12 mouse cellular contexts compared by ENCODE assay signal in genomic region chr11:113087084-113087483, GRCm38 (mm10).
DNase-seq lines count a peak whose midpoint lies in the region; ATAC-seq lines count a peak whose summit lies in the region.
"Had no signal": no experiment of that assay in that cellular context is flagged by ENCODE, and none has a peak within 500 bp of the region (broad histone marks: within the 10 kb centered on the region; RNA-seq: fewer than 3 reads in every experiment).

No protein-coding gene starts in this region.

- H3K9me3 ChIP-seq in kidney, embryonic 14.5 days (ENCODE audit: control insufficient read depth, low read length), result no peaks in the 10 kb centered on the region
- H3K9me3 ChIP-seq in embryonic facial prominence, embryonic 10.5 days, result no peaks in the 10 kb centered on the region
- H3K9me3 ChIP-seq in lung, embryonic 16.5 days (ENCODE audit: control insufficient read depth, low read length), result no peaks in the 10 kb centered on the region

- H3K27ac ChIP-seq in kidney, embryonic 14.5 days (ENCODE audit: low read depth, low read length), result no peak overlapping the region
- peak overlapping the region; percentile 40; the same call in 1 of the 2 replicates for H3K27ac ChIP-seq in embryonic facial prominence, embryonic 10.5 days (replicated peaks)
- H3K27ac ChIP-seq in lung, embryonic 16.5 days (ENCODE audit: low read length), result peak overlapping the region; percentile 33

- H3K36me3 ChIP-seq in kidney, embryonic 14.5 days (ENCODE audit: control insufficient read depth, insufficient read depth, low read length), result no peaks in the 10 kb centered on the region
- no peaks in the 10 kb centered on the region for H3K36me3 ChIP-seq in embryonic facial prominence, embryonic 10.5 days (replicated peaks)
- H3K36me3 ChIP-seq in lung, embryonic 16.5 days (ENCODE audit: control insufficient read depth, insufficient read depth, low read length), result no peaks in the 10 kb centered on the region

- DNase-seq in embryo, embryonic 10.5 days (ENCODE audit: low spot score), result peak; percentile 22
- no peak for DNase-seq in embryo, embryonic 10 days (ENCODE audit: low spot score)
- no peak for DNase-seq in kidney, postnatal 4 days
- no peak for DNase-seq in embryonic facial prominence, embryonic 10.5 days (ENCODE audit: low spot score)
- DNase-seq in cerebellum, adult 9-10 months, result no peak
- DNase-seq in Muller cell, postnatal 12 days (ENCODE audit: inconsistent ontology term), result no peak
- DNase-seq: adrenal gland, postnatal 10 days; cerebellum, postnatal 25 days; kidney, adult 18-20 months; retina, postnatal 1 day had no signal

- ATAC-seq in kidney, embryonic 14.5 days (ENCODE audit: low FRiP score, low TSS enrichment), result no peak
- ATAC-seq in lung, embryonic 16.5 days (ENCODE audit: low read depth), result peak; percentile 36; the same call in 1 of the 2 replicates

- WGBS in kidney, embryonic 14.5 days, result 31% methylated on average over 9 of the region's 9 CpGs
- WGBS in embryonic facial prominence, embryonic 10.5 days, result 66% methylated on average over 9 of the region's 9 CpGs
- 19% methylated on average over 9 of the region's 9 CpGs for WGBS in lung, embryonic 16.5 days

- no peaks in the 10 kb centered on the region for H3K27me3 ChIP-seq in kidney, embryonic 14.5 days (ENCODE audit: control insufficient read depth, insufficient read depth, low read length)
- no peaks in the 10 kb centered on the region for H3K27me3 ChIP-seq in embryonic facial prominence, embryonic 10.5 days (replicated peaks; ENCODE audit: low read depth, poor library complexity, severe bottlenecking)
- H3K27me3 ChIP-seq in lung, embryonic 16.5 days (ENCODE audit: control insufficient read depth, insufficient read depth, low read depth, low read length), result no peaks in the 10 kb centered on the region

- peak overlapping the region; percentile 37; the same call in 1 of the 2 replicates for H3K9ac ChIP-seq in kidney, embryonic 14.5 days (ENCODE audit: low read depth, low read length)
- peak overlapping the region; percentile 47; the same call in 1 of the 2 replicates for H3K9ac ChIP-seq in lung, embryonic 16.5 days (ENCODE audit: low read length)

- H3K4me2 ChIP-seq in kidney, embryonic 14.5 days (replicated peaks; ENCODE audit: low read depth, low read length), result peak overlapping the region; percentile 21; the same call in 1 of the 2 replicates
- peak overlapping the region; percentile 45 for H3K4me2 ChIP-seq in lung, embryonic 16.5 days (ENCODE audit: low read depth, low read length)

- peaks cover 12% of the 10 kb centered on the region for H3K4me1 ChIP-seq in kidney, embryonic 14.5 days (ENCODE audit: control insufficient read depth, insufficient read depth, low read length)
- H3K4me1 ChIP-seq in embryonic facial prominence, embryonic 10.5 days, result peaks cover 19% of the 10 kb centered on the region
- H3K4me1 ChIP-seq in lung, embryonic 16.5 days (replicated peaks; ENCODE audit: control insufficient read depth, insufficient read depth, low read length), result peaks cover 11% of the 10 kb centered on the region

- H3K4me3 ChIP-seq in kidney, embryonic 14.5 days (ENCODE audit: low read length), result no peak overlapping the region
- no peak overlapping the region for H3K4me3 ChIP-seq in embryonic facial prominence, embryonic 10.5 days
- H3K4me3 ChIP-seq in lung, embryonic 16.5 days (ENCODE audit: low read length), result peak overlapping the region; percentile 20; the same call in 1 of the 2 replicates
